Mouse (Mus musculus): Measurements from ENCODE around the gene Mgll.

Gene Mgll

GRCm38 (mm10) chr6:88746271-88746670 lies 22.1 kb downstream of the Mgll start:
- no peak for DNase-seq

- DNase-seq, result no peak
Measured at GRCm38 (mm10) chr6:88747296-88748040, 23.3 kb downstream of the Mgll start.

- DNase-seq, result no peak
Measured at GRCm38 (mm10) chr6:88750884-88751283, 26.7 kb downstream of the Mgll start.

- no peak for DNase-seq
Measured at GRCm38 (mm10) chr6:88752711-88753219, 28.6 kb downstream of the Mgll start.

GRCm38 (mm10) chr6:88753578-88753977 lies 29.4 kb downstream of the Mgll start:
- DNase-seq, result no peak

GRCm38 (mm10) chr6:88756992-88757391 lies 32.8 kb downstream of the Mgll start:
- DNase-seq, result no peak

GRCm38 (mm10) chr6:88758074-88758473 lies 33.9 kb downstream of the Mgll start:
- DNase-seq, result peak; percentile 39

- DNase-seq, result peak; percentile 87
Measured at GRCm38 (mm10) chr6:88758568-88759522, 34.6 kb downstream of the Mgll start.

- peak; percentile 94 for DNase-seq
Measured at GRCm38 (mm10) chr6:88759793-88760453, 35.7 kb downstream of the Mgll start.

- peak; percentile 73 for DNase-seq
Measured at GRCm38 (mm10) chr6:88760935-88761635, 36.9 kb downstream of the Mgll start.

- peak; percentile 49 for DNase-seq
Measured at GRCm38 (mm10) chr6:88761684-88762439, 37.6 kb downstream of the Mgll start.

GRCm38 (mm10) chr6:88762440-88763196 lies 38.4 kb downstream of the Mgll start:
- DNase-seq, result no peak

GRCm38 (mm10) chr6:88763518-88764077 lies 39.4 kb downstream of the Mgll start:
- DNase-seq, result no peak

- no peak for DNase-seq
Measured at GRCm38 (mm10) chr6:88764281-88764680, 40.1 kb downstream of the Mgll start.

GRCm38 (mm10) chr6:88767740-88768139 lies 43.5 kb downstream of the Mgll start:
- DNase-seq, result no peak

- no peak for DNase-seq
Measured at GRCm38 (mm10) chr6:88769723-88770122, 45.5 kb downstream of the Mgll start.

- DNase-seq, result no peak
Measured at GRCm38 (mm10) chr6:88770300-88770904, 46.2 kb downstream of the Mgll start.

- no peak for DNase-seq
Measured at GRCm38 (mm10) chr6:88770981-88771380, 46.8 kb downstream of the Mgll start.

GRCm38 (mm10) chr6:88772041-88772440 lies 47.8 kb downstream of the Mgll start:
- DNase-seq, result no peak

- DNase-seq, result no peak
Measured at GRCm38 (mm10) chr6:88774055-88774454, 49.8 kb downstream of the Mgll start.

Measured in liver (tissue).